In genomic region chr1:19213171-19213570, GRCm38 (mm10) we compare ENCODE assay signal across 12 mouse cellular contexts. TPM values are rescaled to one million over a fixed set of nuclear protein-coding genes. Genes with fewer than 3 reads are reported as not detected.
A peak's percentile ranks its signal among the peaks of the same experiment; 100 is the strongest.
DNase-seq lines count a peak whose midpoint lies in the region; ATAC-seq and TF ChIP-seq lines count a peak whose summit lies in the region.
"Had no signal": no experiment of that assay in that cellular context is flagged by ENCODE, and none has a peak within 500 bp of the region (broad histone marks: within the 10 kb centered on the region; RNA-seq: fewer than 3 reads in every experiment).

No protein-coding gene starts in this region.

- no peaks in the 10 kb centered on the region for H3K4me1 ChIP-seq in embryonic facial prominence, embryonic 15.5 days
- H3K4me1 ChIP-seq in limb, embryonic 13.5 days: 0 out of 2 replicates have a peak, but pooled peaks cover 9% of the 10 kb centered on the region
- no peaks in the 10 kb centered on the region for H3K4me1 ChIP-seq in neural tube, embryonic 12.5 days
- no peaks in the 10 kb centered on the region for H3K4me1 ChIP-seq in intestine, postnatal 0 days (replicated peaks; ENCODE audit: control insufficient read depth, insufficient read depth, low read length)
- H3K4me1 ChIP-seq: intestine, embryonic 15.5 days had no signal

- H3K4me2 ChIP-seq in embryonic facial prominence, embryonic 15.5 days (replicated peaks): peak overlapping the region; percentile 34
- peak overlapping the region; percentile 65 for H3K4me2 ChIP-seq in limb, embryonic 13.5 days (replicated peaks)
- peak overlapping the region; percentile 61 for H3K4me2 ChIP-seq in neural tube, embryonic 12.5 days (replicated peaks)
- no peak overlapping the region for H3K4me2 ChIP-seq in intestine, postnatal 0 days (replicated peaks; ENCODE audit: low read depth)
- H3K4me2 ChIP-seq: heart, embryonic 13.5 days; intestine, embryonic 15.5 days had no signal

- no peak for TF ChIP-seq CTCF in intestine, postnatal 0 days (IDR thresholded peaks at IDR 0.05; ENCODE audit: low read depth)

- H3K27me3 ChIP-seq in embryonic facial prominence, embryonic 15.5 days: peaks cover 61% of the 10 kb centered on the region
- peaks cover 72% of the 10 kb centered on the region for H3K27me3 ChIP-seq in limb, embryonic 13.5 days
- peaks cover 77% of the 10 kb centered on the region for H3K27me3 ChIP-seq in neural tube, embryonic 12.5 days (replicated peaks)
- peaks cover 84% of the 10 kb centered on the region for H3K27me3 ChIP-seq in intestine, postnatal 0 days (replicated peaks; ENCODE audit: control insufficient read depth, insufficient read depth, low read length)

- 6% methylated on average over 4 of the region's 4 CpGs for WGBS in embryonic facial prominence, embryonic 15.5 days
- WGBS in limb, embryonic 13.5 days: 1% methylated on average over 4 of the region's 4 CpGs
- WGBS in neural tube, embryonic 12.5 days: 0% methylated on average over 4 of the region's 4 CpGs
- 0% methylated on average over 4 of the region's 4 CpGs for WGBS in intestine, postnatal 0 days

- H3K36me3 ChIP-seq in embryonic facial prominence, embryonic 15.5 days: no peaks in the 10 kb centered on the region
- H3K36me3 ChIP-seq in limb, embryonic 13.5 days: no peaks in the 10 kb centered on the region
- H3K36me3 ChIP-seq in neural tube, embryonic 12.5 days: no peaks in the 10 kb centered on the region
- H3K36me3 ChIP-seq in intestine, postnatal 0 days (ENCODE audit: control insufficient read depth, insufficient read depth): no peaks in the 10 kb centered on the region
- H3K36me3 ChIP-seq: heart, embryonic 13.5 days; intestine, embryonic 15.5 days had no signal

- H3K9me3 ChIP-seq in embryonic facial prominence, embryonic 15.5 days (replicated peaks): no peaks in the 10 kb centered on the region
- no peaks in the 10 kb centered on the region for H3K9me3 ChIP-seq in limb, embryonic 13.5 days
- no peaks in the 10 kb centered on the region for H3K9me3 ChIP-seq in neural tube, embryonic 12.5 days
- H3K9me3 ChIP-seq in intestine, postnatal 0 days (ENCODE audit: control insufficient read depth): no peaks in the 10 kb centered on the region
- H3K9me3 ChIP-seq: heart, embryonic 13.5 days; intestine, embryonic 15.5 days had no signal

- no peak for ATAC-seq in embryonic facial prominence, embryonic 15.5 days (ENCODE audit: insufficient number of reproducible peaks, low FRiP score, low TSS enrichment, low read depth)
- no peak for ATAC-seq in limb, embryonic 13.5 days (ENCODE audit: low FRiP score, low read depth)
- ATAC-seq in neural tube, embryonic 12.5 days (ENCODE audit: low FRiP score, low read depth): no peak
- no peak for ATAC-seq in intestine, postnatal 0 days
- ATAC-seq: intestine, embryonic 15.5 days had no signal

- peak overlapping the region; percentile 69; the same call in 1 of the 2 replicates for H3K27ac ChIP-seq in embryonic facial prominence, embryonic 15.5 days (replicated peaks)
- peak overlapping the region; percentile 72 for H3K27ac ChIP-seq in limb, embryonic 13.5 days
- H3K27ac ChIP-seq in neural tube, embryonic 12.5 days: no peak overlapping the region; the same call in 1 of the 2 replicates
- H3K27ac ChIP-seq in intestine, postnatal 0 days (ENCODE audit: low read depth, low read length): no peak overlapping the region
- H3K27ac ChIP-seq: heart, embryonic 13.5 days; intestine, embryonic 15.5 days had no signal

- H3K9ac ChIP-seq in embryonic facial prominence, embryonic 15.5 days: no peak overlapping the region; the same call in 1 of the 2 replicates
- peak overlapping the region; percentile 76 for H3K9ac ChIP-seq in limb, embryonic 13.5 days
- peak overlapping the region; percentile 40 for H3K9ac ChIP-seq in neural tube, embryonic 12.5 days
- H3K9ac ChIP-seq in intestine, postnatal 0 days (ENCODE audit: low read depth, low read length): no peak overlapping the region
- H3K9ac ChIP-seq: heart, embryonic 13.5 days; intestine, embryonic 15.5 days had no signal

- peak; percentile 13 for DNase-seq in kidney, adult 9 months
- DNase-seq in kidney, postnatal 25 days: no peak
- DNase-seq in cerebellum, postnatal 14 days: no peak
- no peak for DNase-seq in cerebellum, postnatal 4 days (ENCODE audit: low spot score in 2 of 2)
- DNase-seq: thymus, adult 2 months had no signal

- peak overlapping the region; percentile 50 for H3K4me3 ChIP-seq in embryonic facial prominence, embryonic 15.5 days (replicated peaks)
- H3K4me3 ChIP-seq in limb, embryonic 13.5 days: peak overlapping the region; percentile 46
- peak overlapping the region; percentile 41 for H3K4me3 ChIP-seq in neural tube, embryonic 12.5 days
- no peak overlapping the region for H3K4me3 ChIP-seq in intestine, postnatal 0 days (ENCODE audit: low read depth, low read length)
- H3K4me3 ChIP-seq: intestine, embryonic 15.5 days had no signal

RNA-seq across cellular contexts. Expression of gene Tfap2b, which starts 4.5 kb away (rescaled TPM):
- polyA plus RNA-seq in embryonic facial prominence, embryonic 15.5 days (2015; fragmentation: Nextera tagmentation; extraction: Ambion mirVana): 50.3 and 51.9 TPM in 2 replicates
- 57.2 and 66.0 TPM in 2 replicates for polyA plus RNA-seq in limb, embryonic 13.5 days (2015; fragmentation: Nextera tagmentation; extraction: Ambion mirVana)
- 78.6 and 88.6 TPM in 2 replicates for polyA plus RNA-seq in neural tube, embryonic 12.5 days (2016; fragmentation: Nextera tagmentation; extraction: Ambion mirVana)
- not detected in 2 replicates for polyA plus RNA-seq in intestine, postnatal 0 days (2015; fragmentation: Nextera tagmentation; extraction: Ambion mirVana)
- polyA plus RNA-seq: liver, embryonic 16.5 days had no signal

Comparison
In these comparisons a context has a peak if more than half of its experiments do, and no peak if none do; other contexts are left out.
1. H3K27ac ChIP-seq: peak in embryonic facial prominence, embryonic 15.5 days (single experiment) and limb, embryonic 13.5 days (single experiment); none in neural tube, embryonic 12.5 days (single experiment) and intestine, postnatal 0 days (single experiment).
2. H3K9ac ChIP-seq: peak in limb, embryonic 13.5 days (single experiment) and neural tube, embryonic 12.5 days (single experiment); none in embryonic facial prominence, embryonic 15.5 days (single experiment) and intestine, postnatal 0 days (single experiment).
3. RNA of gene Tfap2b, which starts 4.5 kb away (polyA plus RNA-seq): 78.6 to 88.6 TPM in neural tube, embryonic 12.5 days, 57.2 to 66.0 TPM in limb, embryonic 13.5 days and 50.3 to 51.9 TPM in embryonic facial prominence, embryonic 15.5 days; not detected in intestine, postnatal 0 days; every median in the first group is over 10 times any median in the second.